Mouse (Mus musculus) heart, embryonic 11.5 days (tissue): ENCODE results near the gene Noa1. TPM values are rescaled to one million over a fixed set of nuclear protein-coding genes. Genes with fewer than 3 reads are reported as not detected.

Experiments
- microRNA-seq: library from miRNA; unstranded; fragments of <30 nt; microRNA quantifications from one replicate; pipeline ENCODE4, GENCODE M21; 2016; ENCODE audit warnings: borderline number of aligned reads
- polyA plus RNA-seq: library from polyadenylated mRNA; unstranded; fragments of >200 nt; fragmentation: Nextera tagmentation; extraction: Ambion mirVana; gene quantifications from 2 replicates; pipeline ENCODE4 v1.2.1, GENCODE M21; 2014

Noa1 gene
- polyA plus RNA-seq, 1 experiment from 2014 or later: 21.1 TPM

Small RNA genes within 50 kb of the gene (microRNA-seq; reads per million reads assigned to microRNA genes)
- not detected for gene Mir5098

Other genes with a start within 250 kb of the Noa1 start
- gene Hopx, start 195.0 kb downstream of the Noa1 start, polyA plus RNA-seq: 13.0 and 19.7 TPM in 2 replicates
- gene Spink2, start 98.6 kb downstream of the Noa1 start, polyA plus RNA-seq: 7.3 and 9.1 TPM in 2 replicates
- gene Rest, start 44.6 kb downstream of the Noa1 start, polyA plus RNA-seq: 28.9 and 29.0 TPM in 2 replicates
- 46.0 and 52.0 TPM in 2 replicates for gene Polr2b, start 63 bp upstream of the Noa1 start, polyA plus RNA-seq
- 35.3 and 38.1 TPM in 2 replicates for gene Igfbp7, start 98.0 kb upstream of the Noa1 start, polyA plus RNA-seq